Mouse (Mus musculus): ENCODE measurements around the gene Pard3b. TPM values are rescaled to one million over a fixed set of nuclear protein-coding genes. Genes with fewer than 3 reads are reported as not detected.

The Pard3b gene
- polyA plus RNA-seq, 1 experiment from 2014 or later: 6.7 TPM

GRCm38 (mm10) chr1:62654436-62654835 lies 1015.8 kb downstream of the Pard3b start:
- no peak overlapping the region for H3K9ac ChIP-seq
- no peaks in the 10 kb centered on the region for H3K27me3 ChIP-seq (replicated peaks)
- no peaks in the 10 kb centered on the region for H3K36me3 ChIP-seq (replicated peaks)
- no peaks in the 10 kb centered on the region for H3K9me3 ChIP-seq
- no peak overlapping the region for H3K4me3 ChIP-seq
- 60% methylated on average over 6 of the region's 6 CpGs for WGBS
- H3K4me1 ChIP-seq: no peaks in the 10 kb centered on the region
- no peak for ATAC-seq (replicated peaks)
- H3K4me2 ChIP-seq: no peak overlapping the region
- no peak overlapping the region for H3K27ac ChIP-seq

- Histone ChIP-seq H3K27ac (no peak overlapping the region), H3K27me3 (replicated peaks) (no peaks in the 10 kb centered on the region), H3K9me3 (no peaks in the 10 kb centered on the region), H3K4me1 (peaks cover 8% of the 10 kb centered on the region; the same call in 1 of the 2 replicates), H3K9ac (no peak overlapping the region), H3K4me2 (no peak overlapping the region), H3K36me3 (replicated peaks) (no peaks in the 10 kb centered on the region), H3K4me3 (no peak overlapping the region)
- 24% methylated on average over 8 of the region's 8 CpGs for WGBS
- peak; percentile 69; the same call in 1 of the 2 replicates for ATAC-seq (replicated peaks)
These were observed 1026.5 kb downstream of the Pard3b start for GRCm38 (mm10) chr1:62664960-62665645.

- peaks cover 8% of the 10 kb centered on the region; the same call in 1 of the 2 replicates for H3K4me1 ChIP-seq
- no peak overlapping the region for H3K4me3 ChIP-seq
- WGBS: 79% methylated on average over 5 of the region's 5 CpGs
These were observed 1027.4 kb downstream of the Pard3b start for GRCm38 (mm10) chr1:62665771-62666730.

GRCm38 (mm10) chr1:62666780-62667179 lies 1028.2 kb downstream of the Pard3b start:
- Histone ChIP-seq H3K4me2 (no peak overlapping the region), H3K9ac (no peak overlapping the region)

More at GRCm38 (mm10) chr1:62665771-62666730, 1027.4 kb downstream of the Pard3b start:
- H3K9ac ChIP-seq: no peak overlapping the region
- no peak overlapping the region for H3K4me2 ChIP-seq
- H3K27ac ChIP-seq: no peak overlapping the region
- no peak for ATAC-seq (replicated peaks)
- no peaks in the 10 kb centered on the region for H3K27me3 ChIP-seq (replicated peaks)
- H3K9me3 ChIP-seq: no peaks in the 10 kb centered on the region
- H3K36me3 ChIP-seq (replicated peaks): no peaks in the 10 kb centered on the region

GRCm38 (mm10) chr1:62678611-62679344 lies 1040.2 kb downstream of the Pard3b start:
- H3K4me1 ChIP-seq: peaks cover 13% of the 10 kb centered on the region
- 35% methylated on average over 4 of the region's 4 CpGs for WGBS
- no peak overlapping the region for H3K4me2 ChIP-seq
- no peak for ATAC-seq (replicated peaks)
- no peak overlapping the region for H3K4me3 ChIP-seq
- H3K27ac ChIP-seq: no peak overlapping the region
- no peaks in the 10 kb centered on the region for H3K9me3 ChIP-seq
- H3K27me3 ChIP-seq (replicated peaks): no peaks in the 10 kb centered on the region
- no peak overlapping the region for H3K9ac ChIP-seq
- no peaks in the 10 kb centered on the region for H3K36me3 ChIP-seq (replicated peaks)

More at GRCm38 (mm10) chr1:62666780-62667179, 1028.2 kb downstream of the Pard3b start:
- Histone ChIP-seq H3K27ac (no peak overlapping the region), H3K36me3 (replicated peaks) (no peaks in the 10 kb centered on the region), H3K4me1 (peaks cover 8% of the 10 kb centered on the region; the same call in 1 of the 2 replicates), H3K4me3 (no peak overlapping the region), H3K27me3 (replicated peaks) (no peaks in the 10 kb centered on the region), H3K9me3 (no peaks in the 10 kb centered on the region)
- ATAC-seq (replicated peaks): no peak
- 82% methylated on average over 5 of the region's 5 CpGs for WGBS

GRCm38 (mm10) chr1:62679466-62679865 lies 1040.8 kb downstream of the Pard3b start:
- Histone ChIP-seq H3K4me2 (no peak overlapping the region), H3K36me3 (replicated peaks) (no peaks in the 10 kb centered on the region), H3K9me3 (no peaks in the 10 kb centered on the region), H3K4me3 (no peak overlapping the region), H3K27ac (no peak overlapping the region), H3K9ac (no peak overlapping the region), H3K4me1 (peaks cover 13% of the 10 kb centered on the region), H3K27me3 (replicated peaks) (no peaks in the 10 kb centered on the region)
- no peak for ATAC-seq (replicated peaks)
- 87% methylated on average over 2 of the region's 2 CpGs for WGBS

- WGBS: 31% methylated on average over 21 of the region's 21 CpGs
- Histone ChIP-seq H3K4me3 (no peak overlapping the region), H3K27me3 (replicated peaks) (no peaks in the 10 kb centered on the region; the same call in 1 of the 2 replicates), H3K4me1 (peaks cover 13% of the 10 kb centered on the region), H3K36me3 (replicated peaks) (no peaks in the 10 kb centered on the region), H3K27ac (peak overlapping the region; percentile 45; the same call in 1 of the 2 replicates), H3K9me3 (no peaks in the 10 kb centered on the region), H3K9ac (no peak overlapping the region), H3K4me2 (peak overlapping the region; percentile 29)
- ATAC-seq (replicated peaks): no peak; the same call in 1 of the 2 replicates
These were observed 1044.1 kb downstream of the Pard3b start for GRCm38 (mm10) chr1:62682456-62683385.

- no peak overlapping the region for H3K27ac ChIP-seq
- WGBS: 79% methylated on average over 2 of the region's 2 CpGs
- no peaks in the 10 kb centered on the region; the same call in 1 of the 2 replicates for H3K27me3 ChIP-seq (replicated peaks)
- H3K9me3 ChIP-seq: no peaks in the 10 kb centered on the region
- no peak overlapping the region for H3K4me2 ChIP-seq
- no peak overlapping the region for H3K9ac ChIP-seq
- no peaks in the 10 kb centered on the region for H3K36me3 ChIP-seq (replicated peaks)
- no peak overlapping the region for H3K4me3 ChIP-seq
- peaks cover 13% of the 10 kb centered on the region for H3K4me1 ChIP-seq
- ATAC-seq (replicated peaks): no peak
These were observed 1044.9 kb downstream of the Pard3b start for GRCm38 (mm10) chr1:62683498-62683897.

GRCm38 (mm10) chr1:62687511-62687910 lies 1048.9 kb downstream of the Pard3b start:
- Histone ChIP-seq H3K36me3 (replicated peaks) (no peaks in the 10 kb centered on the region), H3K9ac (no peak overlapping the region), H3K27me3 (replicated peaks) (no peaks in the 10 kb centered on the region; the same call in 1 of the 2 replicates), H3K4me2 (no peak overlapping the region), H3K27ac (no peak overlapping the region), H3K4me1 (peaks cover 6% of the 10 kb centered on the region), H3K4me3 (no peak overlapping the region), H3K9me3 (no peaks in the 10 kb centered on the region)
- WGBS: 84% methylated on average over 8 of the region's 8 CpGs
- no peak for ATAC-seq (replicated peaks)

GRCm38 (mm10) chr1:62691175-62691574 lies 1052.6 kb downstream of the Pard3b start:
- ATAC-seq (replicated peaks): no peak
- WGBS: 86% methylated on average over 6 of the region's 6 CpGs
- Histone ChIP-seq H3K9ac (no peak overlapping the region), H3K36me3 (replicated peaks) (no peaks in the 10 kb centered on the region), H3K27me3 (replicated peaks) (no peaks in the 10 kb centered on the region), H3K4me1 (peaks cover 1% of the 10 kb centered on the region), H3K4me3 (no peak overlapping the region), H3K9me3 (no peaks in the 10 kb centered on the region), H3K27ac (no peak overlapping the region), H3K4me2 (no peak overlapping the region)

Data from midbrain, embryonic 15.5 days (tissue).